Mouse (Mus musculus) lung, postnatal 10 days (tissue): ENCODE results near the gene Dennd4b.
"Not testable (repeated sequence)": the region's sequence is repeated elsewhere in the genome, so short reads cannot be mapped to it uniquely, and the experiment has no call there.

Source experiments
- DNase-seq: peaks from one replicate; pipeline ENCODE4 v3.0.0; 2021

Gene Dennd4b

DNA sequence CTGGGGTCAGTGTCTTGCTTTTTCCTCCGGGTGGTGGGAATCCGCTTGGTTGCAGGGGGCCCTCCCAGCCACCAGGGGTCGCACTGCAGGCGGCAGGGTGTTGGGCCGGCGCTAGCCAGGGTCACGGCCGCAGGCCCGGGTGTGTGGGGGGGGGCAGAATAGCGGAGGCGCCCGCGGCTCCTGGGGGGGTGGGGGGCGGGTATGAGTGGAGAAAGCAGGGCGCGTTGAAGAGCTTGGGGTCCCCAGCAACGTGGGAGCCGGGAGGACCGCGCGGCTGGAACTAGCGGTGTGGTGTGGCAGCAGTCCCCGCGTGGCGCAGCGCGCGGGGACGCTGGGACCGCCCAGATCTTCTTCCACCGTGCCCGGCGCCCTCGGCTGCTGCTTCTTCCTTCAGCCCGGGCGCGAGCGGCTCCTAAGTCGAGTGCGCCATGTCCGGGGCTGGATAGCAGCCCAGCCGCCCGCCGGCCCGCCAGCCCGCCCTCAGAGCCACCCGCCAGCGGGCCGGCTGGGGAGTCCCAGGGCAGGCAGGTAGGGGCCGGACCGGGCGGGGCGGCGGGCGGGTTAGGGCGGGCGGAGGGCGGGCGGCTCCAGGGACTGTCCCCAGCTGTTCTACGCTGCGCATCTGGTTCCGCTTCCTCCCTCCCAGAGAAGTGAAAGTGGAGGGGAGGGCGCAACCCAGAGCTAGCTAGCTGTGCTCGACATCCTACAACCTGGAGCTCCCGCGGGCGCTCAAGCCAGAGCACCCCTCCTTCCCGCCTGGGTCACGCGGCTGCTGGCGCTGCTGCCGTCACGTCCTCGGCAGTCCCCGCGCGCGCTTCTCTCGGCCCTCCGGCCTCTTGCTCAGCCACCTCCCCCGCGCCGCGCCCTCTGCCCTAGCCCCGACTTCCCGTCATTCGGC lies at the start of gene Dennd4b:
TSS of gene Dennd4b (plus strand) at position 152 of the 898 bp plus-strand sequence.
- peak; percentile 96 for DNase-seq

DNA sequence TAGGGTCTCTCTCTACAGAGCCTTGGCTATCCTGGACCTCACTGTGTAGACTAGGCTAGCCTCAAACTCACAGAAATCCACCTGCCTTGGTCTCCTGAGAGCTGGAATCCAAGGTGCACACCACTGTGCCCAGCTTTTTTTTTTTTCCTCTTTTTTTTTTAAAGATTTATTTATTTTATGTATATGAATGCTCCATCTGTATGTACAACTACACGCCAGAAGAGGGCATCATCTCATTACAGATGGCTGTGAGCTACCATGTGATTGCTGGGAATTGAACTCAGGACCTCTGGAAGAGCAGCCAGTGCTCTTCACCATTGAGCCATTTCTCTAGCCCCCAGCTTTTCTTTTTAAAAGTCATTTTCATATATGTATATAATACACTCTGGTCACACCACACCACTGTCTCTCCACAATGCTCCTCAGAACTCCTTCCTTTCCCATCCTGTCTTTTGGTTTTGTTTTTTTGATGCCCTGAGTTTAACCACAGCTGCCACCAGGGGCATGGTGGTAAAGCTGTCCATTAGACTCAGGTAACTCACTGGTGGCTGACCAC lies 49.1 kb upstream of the Dennd4b start:
- DNase-seq = no peak

DNA sequence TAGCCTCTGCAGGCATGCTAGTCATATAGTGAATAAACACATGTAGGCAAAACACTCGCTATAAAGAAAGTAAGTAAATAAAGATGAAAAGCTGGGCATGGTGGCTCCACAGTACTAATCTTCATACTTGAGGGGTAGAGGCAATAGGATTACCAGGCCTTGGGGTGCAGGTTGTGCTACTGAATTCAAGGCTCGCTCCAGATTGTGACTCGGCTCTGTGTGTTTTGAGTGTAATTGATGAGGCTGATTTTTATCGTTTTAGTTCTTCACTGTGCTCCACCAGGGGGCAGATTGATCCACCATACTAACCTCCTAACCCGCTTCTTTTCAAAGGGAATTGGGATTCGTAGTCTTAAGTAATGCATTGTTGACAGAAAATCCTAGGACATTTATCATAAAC lies 44.9 kb upstream of the Dennd4b start:
- peak; percentile 69 for DNase-seq

DNA sequence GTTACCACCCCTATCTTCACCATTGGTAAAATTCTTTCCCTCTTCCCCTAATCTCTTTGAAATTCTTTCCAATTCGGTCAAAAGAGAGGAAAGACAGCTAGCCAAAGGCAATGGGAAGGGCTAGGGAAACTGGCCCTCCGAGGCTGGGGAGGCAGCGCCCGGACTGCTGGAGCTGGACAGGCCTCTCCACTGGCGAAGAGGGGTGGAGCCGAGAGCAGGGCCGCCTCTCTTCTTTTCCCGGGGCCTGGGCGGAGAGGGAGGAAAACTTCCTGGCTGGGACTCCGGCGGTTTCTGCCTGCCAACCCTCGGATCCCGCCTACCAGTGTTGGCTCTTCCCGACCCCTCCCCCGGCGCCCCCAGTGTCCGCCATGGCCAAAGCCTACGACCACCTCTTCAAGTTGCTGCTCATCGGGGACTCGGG lies 44.4 kb upstream of the Dennd4b start:
- DNase-seq = peak; percentile 94

DNA sequence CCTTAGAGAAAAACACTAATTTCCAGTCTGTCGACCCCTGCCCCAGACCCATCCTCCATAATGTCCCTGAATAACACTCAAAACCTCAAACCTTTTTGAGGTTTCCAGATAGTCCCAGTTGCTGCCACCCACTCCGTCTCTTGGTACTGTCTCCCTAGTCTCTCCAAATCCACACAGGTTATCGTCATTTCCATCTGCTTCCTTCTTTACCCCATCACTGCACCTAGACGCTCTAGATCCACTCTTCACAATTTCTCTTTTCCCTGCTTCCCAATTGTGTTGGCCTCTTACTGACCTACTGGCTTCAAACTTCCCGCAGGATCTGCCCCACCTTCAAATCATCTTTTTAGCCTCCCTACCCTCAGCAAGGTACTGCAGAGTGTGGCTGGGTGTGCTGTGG lies 43.9 kb upstream of the Dennd4b start:
- no peak for DNase-seq

DNA sequence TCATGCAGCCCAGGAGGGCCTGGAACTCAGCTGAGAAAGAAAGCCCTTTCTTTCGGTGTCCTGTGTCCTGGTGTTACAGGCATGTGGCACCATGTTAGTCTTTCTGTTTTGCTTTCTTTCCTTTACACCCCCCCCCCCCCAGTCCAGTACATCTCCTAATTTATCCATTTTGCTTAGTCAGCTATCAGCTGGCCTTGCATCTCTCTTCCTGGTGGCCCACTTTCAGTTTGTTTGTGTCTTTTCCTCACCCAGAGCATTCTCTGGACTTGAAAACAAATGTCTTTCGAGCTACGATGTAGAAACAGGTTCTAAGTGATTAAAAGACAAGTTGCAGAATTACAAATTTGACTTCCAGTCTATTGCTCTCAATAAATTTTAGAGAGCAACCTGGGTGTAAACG lies 42.5 kb upstream of the Dennd4b start:
- no peak for DNase-seq

DNA sequence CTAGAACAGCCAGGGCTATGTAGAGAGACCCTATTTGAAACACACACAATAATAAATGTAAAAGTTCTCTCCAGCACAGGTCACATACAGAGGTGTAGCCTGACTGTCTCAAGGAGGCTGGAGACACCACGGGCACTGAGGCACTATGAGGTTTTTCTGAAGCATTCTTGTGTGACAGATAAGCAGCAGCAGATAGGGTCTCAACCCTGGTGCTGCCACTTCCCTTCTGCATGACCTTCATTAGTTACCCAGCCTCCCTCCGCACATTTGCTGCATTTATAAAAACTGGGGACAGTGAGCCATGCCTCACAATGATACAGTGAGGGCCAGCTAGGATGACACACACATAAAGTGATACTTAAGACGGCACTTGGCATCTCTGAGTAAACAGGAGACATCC lies 42.0 kb upstream of the Dennd4b start:
- no peak for DNase-seq

DNA sequence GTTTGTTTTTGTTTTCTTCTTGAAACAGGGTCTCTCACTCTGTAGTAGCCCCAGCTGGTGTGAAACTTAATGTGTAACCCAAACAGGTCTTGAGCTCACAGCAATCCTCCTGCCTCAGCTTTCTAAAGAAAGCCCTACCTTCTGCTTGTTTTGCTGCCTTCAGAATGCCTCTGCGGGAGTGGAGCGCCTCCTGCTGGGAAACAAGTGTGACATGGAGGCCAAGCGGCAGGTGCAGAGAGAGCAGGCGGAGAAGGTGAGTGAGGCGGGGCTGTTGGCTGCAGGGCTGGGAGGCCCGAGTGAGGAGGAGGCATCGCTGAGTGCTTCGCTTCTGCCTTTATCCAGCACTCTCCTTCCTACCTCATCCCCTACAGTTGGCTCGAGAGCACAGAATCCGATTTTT lies 40.7 kb upstream of the Dennd4b start:
- DNase-seq = no peak

DNA sequence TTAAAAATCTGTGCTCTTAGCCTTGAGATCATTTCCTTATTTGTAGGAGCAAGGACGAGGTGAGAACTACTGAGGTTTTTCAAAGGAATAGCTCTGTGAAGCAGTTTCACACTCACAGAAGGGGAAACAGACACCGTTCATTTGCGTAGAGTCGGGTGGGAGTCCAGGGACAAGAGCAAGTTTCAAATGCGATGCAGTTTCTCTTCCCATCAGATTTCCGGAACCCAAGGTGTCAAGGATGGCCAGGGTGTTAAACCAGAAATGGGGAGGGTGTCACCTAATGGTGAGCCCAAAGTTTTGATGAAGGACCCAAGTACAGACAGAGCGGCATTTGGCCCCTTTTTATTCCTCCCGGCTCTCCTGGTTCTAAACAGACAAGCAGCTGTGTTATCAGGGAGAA lies 33.9 kb upstream of the Dennd4b start:
- DNase-seq = no peak

DNA sequence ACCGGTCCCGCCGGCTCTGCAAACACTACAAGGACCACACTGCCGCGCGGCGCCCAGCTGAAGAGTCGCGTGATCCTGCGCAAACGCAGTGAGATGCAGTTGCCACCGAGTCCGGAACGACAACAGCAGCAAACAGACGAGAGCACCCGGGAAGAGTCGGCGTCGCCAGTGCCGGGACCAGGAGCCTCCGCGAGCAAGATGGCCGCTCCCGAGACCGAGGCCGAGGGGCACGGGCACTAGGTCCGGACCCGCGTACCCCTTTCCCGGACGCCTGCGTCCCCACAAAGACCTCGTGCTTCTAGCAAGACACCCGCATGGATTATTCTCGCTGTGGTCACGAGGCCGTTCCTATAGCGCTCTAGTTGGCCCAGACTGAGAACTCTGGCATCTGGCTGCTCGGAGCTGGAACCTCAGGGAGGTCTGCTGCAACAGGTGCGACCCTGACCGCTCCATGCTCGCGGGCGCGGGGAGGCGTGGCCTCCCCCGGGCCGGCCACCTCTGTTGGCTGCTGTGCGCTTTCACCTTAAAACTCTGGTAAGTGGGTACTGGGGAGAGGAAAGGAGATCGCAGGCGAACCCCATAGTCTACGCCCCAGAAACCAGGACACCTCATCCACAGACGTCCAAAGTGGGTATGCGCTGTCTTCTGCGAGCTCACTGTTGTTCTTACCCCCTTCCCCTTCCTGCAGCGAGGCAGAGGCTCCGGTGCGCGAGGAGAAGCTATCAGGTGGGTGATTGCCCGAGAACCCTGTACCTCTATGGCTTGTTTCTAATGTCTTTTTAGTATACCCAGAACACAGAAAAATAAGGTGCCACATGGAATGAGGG lies 33.3 kb upstream of the Dennd4b start, which contains the start of gene Jtb:
TSS of gene Jtb (plus strand) at position 91 of the 827 bp plus-strand sequence.
- DNase-seq = peak; percentile 95

DNA sequence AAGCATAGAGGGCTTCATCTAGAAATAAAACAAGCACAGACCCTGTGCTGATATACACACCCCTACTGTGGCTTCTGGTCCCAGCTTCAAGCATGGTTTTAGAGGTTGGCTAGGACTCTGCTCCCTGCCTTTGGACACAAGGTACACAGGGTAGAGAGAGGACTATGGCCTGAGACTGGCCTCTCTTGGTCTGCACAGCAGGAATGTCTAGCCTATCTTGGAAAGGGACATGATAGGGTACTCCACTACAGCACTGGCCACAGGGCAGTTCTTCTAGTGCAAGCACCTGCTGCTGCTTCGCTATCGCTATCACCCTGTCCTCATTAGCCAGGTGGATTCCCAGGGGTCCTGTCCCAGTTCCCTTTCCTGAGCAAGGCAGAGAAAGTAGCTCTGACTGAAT lies 23.7 kb upstream of the Dennd4b start:
- DNase-seq = no peak

DNA sequence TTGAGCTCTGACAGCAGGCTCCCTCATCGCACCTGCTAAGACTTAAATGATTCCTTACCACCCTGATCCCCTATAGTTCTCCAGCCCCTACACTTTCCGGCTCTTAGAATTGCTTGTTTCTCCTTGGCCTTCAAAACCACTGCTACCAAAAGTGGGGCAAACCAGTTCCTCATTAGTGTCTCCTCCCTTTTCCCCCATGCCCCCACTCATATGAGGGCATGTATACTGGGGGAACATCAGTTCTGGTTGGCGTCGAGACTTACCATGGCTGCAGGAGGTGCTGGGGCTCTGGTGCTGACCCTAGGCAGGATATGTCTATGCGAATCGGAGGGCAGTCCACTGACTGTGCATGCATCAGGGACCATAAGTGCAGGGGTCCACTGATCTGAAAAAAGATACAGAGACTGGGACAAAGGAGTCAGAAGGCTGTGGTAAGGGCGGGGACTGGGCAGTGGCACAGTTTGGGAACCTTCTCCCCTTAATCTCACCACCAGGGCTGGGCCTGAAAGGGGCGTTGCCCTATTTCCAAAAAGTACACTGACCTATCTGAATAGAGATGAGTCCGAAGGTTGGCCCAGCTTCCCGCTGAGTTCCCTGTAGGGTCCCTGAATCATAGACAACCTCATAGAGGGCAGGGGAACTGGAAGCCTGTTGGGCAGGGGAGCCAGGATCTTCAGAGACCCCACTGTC lies 23.2 kb upstream of the Dennd4b start:
- DNase-seq = no peak

DNA sequence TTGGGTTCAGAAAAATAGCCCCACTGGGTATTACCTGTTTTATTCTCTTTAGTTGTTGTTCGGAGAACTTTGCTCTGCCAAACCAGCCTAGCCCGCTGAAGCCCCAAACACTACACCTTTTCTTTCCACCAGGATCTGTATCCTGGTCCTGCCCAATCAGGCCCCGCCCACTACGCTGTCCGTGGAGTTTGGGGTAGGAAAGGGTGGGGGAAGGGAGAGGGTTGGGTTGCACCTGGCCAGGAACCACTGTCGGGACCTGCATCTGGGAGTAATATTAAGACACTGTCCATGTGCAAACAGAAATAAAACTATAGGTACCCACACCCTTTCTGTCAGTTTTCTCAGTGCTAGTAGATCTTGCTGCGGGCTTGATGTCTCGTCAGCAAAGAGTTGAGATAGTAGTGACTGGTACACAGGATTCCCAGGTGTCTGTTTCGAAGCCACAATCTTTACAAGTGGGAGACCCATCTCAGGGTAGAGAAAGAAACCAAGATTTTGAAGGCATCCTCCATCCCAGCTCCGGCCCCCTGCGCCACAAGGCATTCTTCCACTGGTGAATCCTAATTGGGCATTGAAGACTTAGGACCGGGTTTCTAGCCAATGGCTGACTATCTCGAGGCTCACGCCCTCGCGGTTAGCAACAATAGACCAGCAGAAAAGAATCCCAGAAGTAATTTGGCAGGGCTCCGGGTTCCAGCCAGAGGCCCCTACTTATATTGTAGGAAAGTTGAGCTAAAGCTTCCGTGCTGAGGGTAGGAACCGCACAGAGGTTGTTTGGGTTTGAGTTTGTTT lies 21.8 kb upstream of the Dennd4b start, which contains the start of gene Creb3l4:
TSS of gene Creb3l4 (minus strand) at position 529 of the 792 bp plus-strand sequence.
- peak; percentile 75 for DNase-seq

DNA sequence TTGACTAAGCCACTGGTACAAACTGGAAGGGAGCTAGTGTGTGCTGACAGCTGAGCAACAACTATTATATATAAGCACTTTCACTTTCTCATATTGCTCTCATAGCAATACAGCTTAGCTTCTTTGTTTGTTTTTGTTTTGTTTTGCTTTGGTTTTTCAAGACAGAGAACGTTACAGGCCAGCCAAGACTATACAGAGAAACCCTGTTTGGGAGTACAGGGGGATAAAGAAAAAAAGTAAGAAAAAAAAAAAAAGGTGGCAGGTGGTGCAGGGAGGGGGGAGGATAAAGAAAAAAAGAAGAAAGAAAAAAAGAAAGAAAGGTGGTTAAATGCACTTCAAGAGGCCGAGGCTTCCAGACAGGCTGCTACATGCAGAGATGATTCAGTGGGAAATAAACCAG lies 19.6 kb upstream of the Dennd4b start:
- no peak for DNase-seq

DNA sequence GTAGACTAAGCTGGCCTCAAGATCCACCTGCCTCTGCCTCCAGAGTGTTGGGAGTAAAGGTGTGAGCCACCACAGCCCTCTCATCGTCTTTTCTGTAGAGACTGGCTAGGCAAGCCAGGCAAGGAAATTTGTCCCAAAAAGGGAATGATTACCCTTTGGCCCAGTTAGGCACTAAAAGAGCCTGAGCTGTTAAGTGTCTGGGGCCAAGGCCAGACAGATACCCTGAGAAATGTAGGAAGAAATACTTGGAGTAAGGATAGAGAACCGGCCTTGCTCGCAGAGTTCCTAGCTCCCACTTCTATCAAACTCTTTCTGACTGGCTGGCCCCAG lies 17.4 kb upstream of the Dennd4b start:
- DNase-seq = no peak

DNA sequence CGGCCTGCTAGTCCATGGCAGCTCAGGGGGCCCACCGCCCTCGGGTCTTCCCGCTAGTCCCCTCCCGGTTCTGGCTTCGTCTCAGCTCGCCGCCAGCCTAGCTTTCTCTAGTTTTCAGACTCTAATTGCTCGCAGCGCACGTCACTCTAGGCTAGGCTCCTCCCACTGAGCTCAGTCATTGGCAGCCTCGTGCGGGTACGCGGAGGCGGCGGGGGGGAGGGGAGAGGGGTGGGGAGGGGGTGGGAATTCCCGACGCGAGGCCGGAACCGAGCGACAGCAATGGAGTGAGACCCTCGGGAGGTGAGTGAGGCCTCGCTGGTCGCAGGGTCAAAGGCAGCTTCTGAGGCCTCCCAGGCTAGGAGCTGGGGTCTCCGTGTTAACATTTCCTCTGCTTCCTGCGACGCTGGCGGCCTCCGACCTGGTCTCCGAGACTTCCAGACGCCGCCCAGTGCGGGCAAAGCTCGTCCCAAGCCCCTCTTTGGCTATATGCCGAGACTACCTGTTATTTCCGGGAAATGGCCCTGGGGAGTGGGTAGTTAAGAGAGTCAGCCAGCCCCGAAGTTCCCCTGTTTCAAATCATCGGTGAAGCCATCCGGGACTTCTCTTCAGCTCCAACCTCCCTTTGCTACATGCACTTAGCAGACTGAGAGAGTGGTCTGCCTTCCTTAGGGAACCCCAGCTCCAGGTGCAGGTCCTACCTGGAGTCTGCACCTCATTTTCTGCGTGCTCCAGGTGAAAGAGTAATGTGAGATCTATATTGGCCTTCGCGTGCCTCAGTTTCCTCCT lies 16.8 kb upstream of the Dennd4b start, which contains the start of gene Slc39a1:
TSS of gene Slc39a1 (plus strand) at position 213 of the 786 bp plus-strand sequence.
- DNase-seq = peak; percentile 97

DNA sequence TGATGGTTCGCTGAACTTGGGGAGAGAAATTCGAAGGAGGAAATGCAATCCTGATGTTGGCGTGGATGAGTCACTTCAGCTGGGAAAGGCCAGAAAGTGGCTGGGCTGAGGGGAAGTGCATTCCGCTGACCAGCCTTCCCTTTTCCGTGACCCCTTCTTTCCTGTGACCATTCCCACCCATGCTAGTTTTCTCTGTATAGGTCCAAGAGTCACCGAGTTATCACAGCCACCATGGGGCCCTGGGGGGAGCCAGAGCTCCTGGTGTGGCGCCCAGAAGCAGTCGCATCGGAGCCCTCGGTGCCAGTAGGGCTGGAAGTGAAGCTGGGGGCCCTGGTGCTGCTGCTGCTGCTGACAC lies 16.3 kb upstream of the Dennd4b start:
- DNase-seq = peak; percentile 60

DNA sequence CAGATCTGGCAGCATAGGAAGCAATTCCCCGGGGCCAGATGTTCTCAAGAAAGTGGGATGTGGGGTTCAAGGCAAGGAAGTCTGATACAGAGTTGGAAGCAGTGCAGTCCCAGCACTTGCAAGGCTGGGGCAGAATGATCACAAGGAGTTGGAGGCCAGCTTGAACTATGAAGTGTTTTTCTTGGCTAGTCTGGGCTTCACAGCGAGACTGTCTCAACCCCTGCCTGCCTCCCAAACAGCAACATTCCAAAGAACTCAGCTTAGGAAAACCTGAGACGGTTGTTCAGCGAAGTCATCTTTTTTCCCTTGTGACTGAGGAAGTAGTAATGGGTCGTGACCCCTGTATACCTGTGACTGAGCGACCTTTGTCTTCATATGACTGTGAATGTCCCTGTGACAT lies 14.2 kb upstream of the Dennd4b start:
- no peak for DNase-seq

DNA sequence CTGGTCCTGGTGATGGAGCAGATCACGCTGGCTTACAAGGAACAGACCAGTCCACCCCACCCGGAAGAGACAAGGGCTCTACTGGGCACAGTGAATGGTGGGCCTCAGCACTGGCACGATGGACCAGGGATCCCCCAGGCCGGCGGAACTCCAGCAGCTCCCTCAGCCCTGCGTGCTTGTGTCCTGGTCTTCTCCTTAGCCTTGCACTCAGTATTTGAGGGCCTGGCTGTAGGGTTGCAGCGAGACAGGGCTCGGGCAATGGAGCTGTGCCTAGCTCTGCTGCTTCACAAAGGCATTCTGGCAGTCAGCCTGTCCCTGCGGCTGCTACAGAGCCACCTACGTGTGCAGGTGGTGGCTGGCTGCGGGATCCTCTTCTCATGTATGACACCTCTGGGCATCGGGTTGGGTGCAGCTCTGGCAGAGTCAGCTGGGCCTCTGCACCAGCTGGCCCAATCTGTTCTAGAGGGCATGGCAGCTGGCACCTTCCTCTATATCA lies 13.2 kb upstream of the Dennd4b start:
- not testable (repeated sequence) for DNase-seq

DNA sequence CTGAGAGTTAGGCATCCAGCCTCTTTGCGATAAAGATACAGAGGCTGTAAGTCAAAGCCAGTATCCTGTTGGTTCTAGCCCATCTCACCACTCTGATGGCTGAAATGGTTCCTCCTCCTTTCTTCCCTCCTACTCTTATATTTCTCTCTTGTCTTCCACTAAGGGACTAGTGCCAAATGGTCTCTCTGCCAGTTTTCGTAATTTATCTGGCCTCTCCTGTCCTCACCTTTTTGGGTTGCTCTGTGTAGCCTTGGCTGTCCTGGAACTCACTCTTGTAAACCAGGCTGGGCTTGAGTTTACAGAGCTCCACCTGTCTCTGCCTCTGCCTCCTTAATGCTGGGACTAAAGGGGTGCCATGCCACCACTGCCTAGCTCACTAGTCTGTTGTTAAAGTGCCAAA lies 12.3 kb upstream of the Dennd4b start:
- DNase-seq = not testable (repeated sequence)

DNA sequence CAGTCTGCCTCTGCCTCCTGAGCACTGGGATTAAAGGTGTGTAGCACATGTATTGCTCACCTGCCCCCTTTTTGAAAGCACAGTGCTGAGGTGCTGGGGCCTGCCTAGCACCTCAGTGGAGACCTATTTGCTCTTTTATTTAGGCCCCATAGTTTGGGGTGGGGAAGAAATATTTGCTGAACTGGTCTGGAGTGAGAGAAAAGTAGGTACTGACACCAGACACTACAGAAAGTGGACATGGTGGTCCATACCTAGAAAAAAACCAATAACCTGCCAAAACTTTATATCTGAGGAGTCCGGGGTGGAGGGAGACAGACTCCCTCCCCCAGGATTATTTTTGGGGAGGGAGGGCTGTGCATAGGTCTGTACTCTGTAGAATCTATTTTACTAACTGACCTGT lies 11.8 kb upstream of the Dennd4b start:
- DNase-seq = not testable (repeated sequence)
